Mouse (Mus musculus): ENCODE measurements around the gene Tmem145.

GRCm38 (mm10) chr7:25279076-25279860, 26.6 kb upstream of the Tmem145 start:
- TF ChIP-seq CTCF (IDR thresholded peaks at IDR 0.05; ENCODE audit: low read depth, low read length) (no peak), TAL1 (conservative IDR thresholded peaks at IDR 0.05; ENCODE audit: low read depth, low read length) (no peak), GATA1 (IDR thresholded peaks at IDR 0.05; ENCODE audit: borderline replicate concordance, low read length) (no peak), POLR2AphosphoS5 (IDR thresholded peaks at IDR 0.05; ENCODE audit: insufficient replicate concordance, low read depth, low read length) (no peak)

All from G1E (cell line).